Mouse (Mus musculus): ENCODE data around the gene Golm1.
"Not testable (repeated sequence)": the region's sequence is repeated elsewhere in the genome, so short reads cannot be mapped to it uniquely, and the experiment has no call there.

Golm1 gene

GRCm38 (mm10) chr13:59642818-59643217 lies 32.8 kb downstream of the Golm1 start:
- DNase-seq, result no peak

DNA sequence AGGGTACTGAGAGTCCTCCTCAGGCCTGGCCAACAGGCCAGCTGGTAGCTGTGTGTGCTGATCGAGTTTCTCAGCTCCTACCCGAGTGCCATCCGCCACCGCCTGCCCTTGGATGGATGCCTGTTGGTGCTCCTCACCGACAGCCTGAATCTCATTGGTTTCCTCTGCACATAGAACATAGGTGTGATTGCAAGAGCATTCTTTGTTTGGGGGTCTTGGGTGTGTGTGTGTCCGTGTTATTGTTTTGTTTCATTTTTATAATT lies 35.5 kb downstream of the Golm1 start:
- DNase-seq, result no peak

- DNase-seq, result no peak
Observed at GRCm38 (mm10) chr13:59639368-59640177, 36.0 kb downstream of the Golm1 start.

- no peak for DNase-seq
Observed at GRCm38 (mm10) chr13:59637800-59638199, 37.8 kb downstream of the Golm1 start.

DNA sequence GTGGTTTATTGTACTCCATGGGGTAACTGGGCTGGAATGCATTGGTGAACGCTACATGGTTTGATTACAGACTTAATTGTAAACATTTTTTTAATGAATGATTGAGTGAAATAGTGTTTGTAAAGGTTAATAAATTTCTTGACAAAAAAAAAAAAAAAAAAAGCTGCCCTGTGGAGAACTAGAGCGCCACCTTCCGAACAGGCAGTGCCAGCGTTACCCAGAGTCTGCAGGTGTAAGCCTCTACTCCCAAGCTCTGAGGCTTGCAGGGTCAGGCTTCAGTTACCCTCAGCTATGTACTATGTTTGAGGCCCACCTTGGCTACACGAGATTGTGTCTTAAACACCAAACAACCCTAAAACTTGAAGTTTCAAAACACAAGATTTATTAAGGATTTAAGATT lies 41.0 kb downstream of the Golm1 start:
- DNase-seq, result no peak

- DNase-seq, result no peak
Observed at GRCm38 (mm10) chr13:59626739-59627138, 48.9 kb downstream of the Golm1 start.

DNA sequence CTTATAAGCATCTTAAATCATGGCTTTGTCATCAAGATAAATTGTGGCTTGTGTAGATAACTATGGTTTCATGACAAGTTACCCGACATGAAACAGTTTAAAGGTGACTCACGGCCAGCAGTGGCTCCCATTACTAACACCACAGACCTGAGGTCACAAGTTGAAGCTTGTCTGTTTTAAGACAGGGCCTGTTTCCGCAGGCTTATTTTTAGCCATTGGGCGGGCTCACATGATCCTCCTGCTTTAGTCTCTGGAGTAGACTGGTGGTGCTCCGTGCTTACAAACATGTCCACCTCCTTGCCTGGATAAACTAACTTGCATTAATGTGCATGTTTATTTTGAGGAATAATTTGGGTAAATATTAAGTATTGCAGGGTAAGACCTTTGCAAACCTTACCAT lies 50.7 kb downstream of the Golm1 start:
- no peak for DNase-seq

DNA sequence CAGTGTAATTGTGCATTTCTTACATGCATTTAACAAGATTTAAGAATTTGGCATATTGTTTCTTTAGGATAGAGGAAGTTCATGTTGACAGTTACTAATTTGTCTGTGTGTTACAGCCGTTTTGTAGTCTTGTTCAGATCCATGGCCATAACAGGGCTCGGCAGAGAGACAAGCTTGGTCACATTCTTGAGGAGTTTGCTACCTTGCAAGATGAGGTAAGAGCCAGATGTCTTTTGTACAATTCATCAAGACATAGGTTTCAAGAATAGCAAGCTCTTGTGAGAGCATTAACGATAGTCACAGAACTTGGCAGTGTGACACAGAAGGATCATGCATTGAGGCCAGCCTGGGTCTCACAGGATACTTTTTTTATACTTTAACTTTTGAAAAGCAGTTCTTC lies 51.2 kb downstream of the Golm1 start:
- DNase-seq, result no peak

DNA sequence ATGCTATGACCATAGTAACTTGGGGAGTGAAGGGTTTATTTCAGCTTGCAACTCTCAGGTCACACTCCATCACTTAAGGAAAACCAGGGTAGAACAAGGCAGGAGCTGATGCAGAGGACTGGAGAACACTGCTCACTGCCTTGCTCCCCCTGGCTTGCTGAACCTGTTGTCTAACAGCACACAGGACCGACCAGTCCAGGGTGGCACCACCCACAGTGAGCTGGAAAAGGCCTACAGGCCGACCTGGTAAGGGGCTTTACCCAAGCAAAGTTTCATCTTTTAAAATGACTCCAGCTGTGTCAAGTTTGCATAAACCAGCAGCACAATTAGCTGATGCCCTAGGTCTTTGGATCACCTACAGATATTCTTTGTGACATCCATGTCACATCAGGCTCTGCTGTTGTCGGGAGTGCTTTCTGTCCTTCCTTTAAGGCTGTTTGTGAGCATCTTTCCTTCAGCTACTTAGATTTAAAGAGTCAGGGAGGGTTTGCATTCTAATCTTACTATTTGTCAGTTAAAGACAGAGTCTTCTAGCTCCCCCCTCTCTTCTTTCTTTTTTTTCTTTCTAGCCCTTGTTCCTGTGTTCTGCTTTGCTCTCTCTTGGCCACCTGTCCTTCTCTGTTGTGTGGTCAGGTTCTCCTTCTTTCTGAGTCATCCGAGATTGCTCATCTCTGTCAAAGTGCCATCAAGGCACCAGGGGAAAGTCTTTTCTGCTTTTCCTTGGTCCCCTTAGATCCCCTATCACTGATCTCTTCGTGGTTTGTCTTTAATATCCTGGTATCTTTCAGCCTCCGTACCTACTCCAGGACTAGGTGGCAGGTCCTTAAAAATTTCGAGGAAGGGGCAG lies 53.7 kb downstream of the Golm1 start:
- no peak for DNase-seq

- DNase-seq, result no peak
Observed at GRCm38 (mm10) chr13:59618463-59618862, 57.1 kb downstream of the Golm1 start.

GRCm38 (mm10) chr13:59615554-59615953 lies 60.1 kb downstream of the Golm1 start:
- DNase-seq, result no peak

- DNase-seq, result no peak
Observed at GRCm38 (mm10) chr13:59615152-59615551, 60.5 kb downstream of the Golm1 start.

DNA sequence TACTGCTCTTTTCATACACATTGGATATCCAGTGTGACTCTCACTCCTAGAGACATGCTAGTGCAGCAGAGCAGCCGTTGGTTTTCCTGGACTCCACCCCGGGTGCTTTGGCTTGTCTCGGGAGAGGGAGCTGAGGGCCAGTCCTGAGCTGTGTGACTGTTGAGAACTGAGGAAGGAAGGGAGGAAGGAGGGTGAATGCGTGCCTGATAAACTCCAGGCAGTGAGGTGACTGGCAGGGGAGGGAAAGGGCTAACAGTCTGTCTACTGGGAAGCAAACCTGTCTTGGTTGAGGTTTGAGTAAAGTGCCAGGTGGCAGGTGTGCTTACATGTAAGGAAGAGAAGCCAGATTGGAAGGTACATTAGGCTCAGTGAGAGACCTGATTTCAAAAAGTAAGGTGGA lies 61.7 kb downstream of the Golm1 start:
- no peak for DNase-seq

DNA sequence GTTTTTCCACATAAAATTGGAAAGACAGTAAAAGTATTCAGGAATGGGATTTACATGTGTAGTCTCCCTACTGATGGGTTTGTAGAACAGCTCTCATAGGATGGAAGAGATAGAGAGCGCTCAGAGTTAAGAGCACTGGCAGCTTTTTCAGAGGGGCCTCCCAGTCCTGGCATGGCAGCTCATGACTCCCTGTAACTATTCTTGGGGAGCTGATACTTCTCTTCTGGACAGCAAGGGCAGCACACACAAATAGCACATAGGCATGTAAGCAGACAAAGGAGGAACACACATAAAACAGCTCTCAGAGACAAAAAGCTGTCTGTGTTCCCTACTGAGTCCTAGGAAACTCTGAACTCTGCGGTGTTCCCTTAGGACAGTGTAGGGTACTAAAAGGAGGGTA lies 65.2 kb downstream of the Golm1 start:
- no peak for DNase-seq

DNA sequence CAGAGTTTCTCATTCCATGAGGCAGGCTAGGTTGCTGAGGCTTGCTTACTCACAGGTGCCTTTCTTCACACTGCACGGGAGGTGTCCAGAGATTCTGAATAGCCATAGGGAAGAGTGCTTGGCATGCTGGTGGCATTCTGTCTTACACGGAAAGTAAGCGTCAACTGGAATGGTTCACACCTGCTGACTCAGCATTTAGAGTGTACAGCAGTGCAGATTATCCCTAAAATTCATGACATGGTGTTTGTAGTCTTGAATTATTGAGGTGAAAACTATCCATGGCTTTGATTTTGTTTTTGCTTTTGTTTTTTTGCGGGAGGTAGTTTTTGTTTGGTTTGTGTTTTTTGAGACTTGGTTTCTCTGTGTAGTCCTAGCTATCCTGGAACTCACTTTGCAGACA lies 65.7 kb downstream of the Golm1 start:
- DNase-seq, result no peak

- DNase-seq, result no peak
Observed at GRCm38 (mm10) chr13:59605221-59605922, 70.2 kb downstream of the Golm1 start.

DNA sequence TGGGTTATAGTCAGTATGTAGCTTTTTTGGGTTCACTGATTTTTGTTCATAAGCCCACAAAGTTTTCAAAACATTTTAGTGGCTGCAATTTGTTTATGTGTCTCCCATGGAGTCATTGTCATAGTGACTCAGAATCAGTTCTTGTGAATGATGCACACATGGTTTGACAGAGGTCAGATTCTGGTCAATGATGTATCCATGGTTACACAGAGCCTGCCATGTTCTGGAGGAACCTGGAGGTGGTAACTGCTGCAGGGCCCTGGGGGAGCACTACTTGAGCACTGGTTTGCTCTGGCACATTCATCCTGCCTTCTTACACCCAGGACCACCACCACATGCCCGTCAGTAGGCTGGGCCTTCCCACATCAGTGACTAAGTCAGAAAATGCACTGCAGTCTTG lies 71.1 kb downstream of the Golm1 start:
- DNase-seq, result no peak

GRCm38 (mm10) chr13:59603096-59603495 lies 72.5 kb downstream of the Golm1 start:
- no peak for DNase-seq

- DNase-seq, result no peak
Observed at GRCm38 (mm10) chr13:59592630-59593029, 83.0 kb downstream of the Golm1 start.

GRCm38 (mm10) chr13:59592058-59592457 lies 83.6 kb downstream of the Golm1 start:
- DNase-seq, result not testable (repeated sequence)

DNA sequence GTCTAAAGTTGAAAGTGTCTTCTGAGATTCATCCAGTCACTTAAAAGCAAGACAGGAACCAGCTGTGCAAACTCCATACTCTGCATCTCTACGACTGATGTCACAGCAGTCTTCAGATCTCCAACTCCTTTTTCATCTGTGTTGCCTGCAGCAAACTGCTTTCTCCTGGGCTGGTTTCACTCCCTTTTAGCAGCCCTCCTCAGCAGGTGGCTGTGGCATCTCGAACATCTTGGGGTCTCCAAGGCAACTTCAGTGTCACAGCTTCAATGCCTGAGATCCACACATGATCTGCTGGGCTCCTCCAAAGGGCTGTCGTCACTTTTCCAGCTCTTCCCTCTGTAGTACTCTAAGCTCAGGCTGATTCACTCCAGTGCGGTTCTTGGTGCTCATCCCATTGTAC lies 84.9 kb downstream of the Golm1 start:
- peak; percentile 46 for DNase-seq

- DNase-seq, result no peak
Observed at GRCm38 (mm10) chr13:59589672-59590071, 85.9 kb downstream of the Golm1 start.

DNA sequence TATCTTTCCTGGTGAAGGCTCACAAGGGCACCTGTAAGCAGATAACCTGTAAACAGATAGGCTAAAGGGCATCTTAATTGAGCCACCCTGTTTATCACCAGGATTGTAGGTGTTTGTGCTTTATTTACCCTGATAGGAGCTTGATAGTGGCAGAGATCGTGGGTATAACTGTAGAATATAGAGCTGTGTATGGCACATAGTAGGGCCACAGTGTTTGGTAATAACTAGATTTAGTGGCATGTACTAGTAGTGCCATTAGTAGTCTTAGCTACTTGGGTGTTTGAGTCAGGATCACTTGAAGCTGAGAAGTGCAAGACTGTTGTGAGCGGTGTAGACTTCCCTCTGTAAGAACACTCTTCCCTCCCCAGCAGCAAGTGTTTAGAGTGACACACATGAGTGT lies 88.4 kb downstream of the Golm1 start:
- no peak for DNase-seq

GRCm38 (mm10) chr13:59585648-59586005 lies 90.0 kb downstream of the Golm1 start:
- no peak for DNase-seq
